Mouse (Mus musculus) layer of hippocampus, adult 9-11 months (tissue): ENCODE results near the gene Cabcoco1.

Experiments used
- DNase-seq: peaks from one replicate; pipeline ENCODE4 v3.0.0; 2022

Gene Cabcoco1

GRCm38 (mm10) chr10:68434045-68434639 is 107.6 kb downstream of the Cabcoco1 start:
- DNase-seq, result no peak

- DNase-seq, result no peak
These were observed 110.3 kb downstream of the Cabcoco1 start for GRCm38 (mm10) chr10:68431346-68431745.

GRCm38 (mm10) chr10:68430929-68431328 is 110.8 kb downstream of the Cabcoco1 start:
- DNase-seq, result no peak

- DNase-seq, result peak; percentile 47
These were observed 121.2 kb downstream of the Cabcoco1 start for GRCm38 (mm10) chr10:68420393-68420920.

- no peak for DNase-seq
These were observed 121.8 kb downstream of the Cabcoco1 start for GRCm38 (mm10) chr10:68419893-68420292.

- no peak for DNase-seq
These were observed 124.5 kb downstream of the Cabcoco1 start for GRCm38 (mm10) chr10:68417074-68417790.

GRCm38 (mm10) chr10:68405936-68406335 is 135.8 kb downstream of the Cabcoco1 start:
- no peak for DNase-seq

- no peak for DNase-seq
These were observed 144.9 kb downstream of the Cabcoco1 start for GRCm38 (mm10) chr10:68396786-68397185.

GRCm38 (mm10) chr10:68396083-68396482 is 145.6 kb downstream of the Cabcoco1 start:
- DNase-seq, result no peak

- no peak for DNase-seq
These were observed 150.1 kb downstream of the Cabcoco1 start for GRCm38 (mm10) chr10:68391640-68392039.

- DNase-seq, result no peak
These were observed 152.9 kb downstream of the Cabcoco1 start for GRCm38 (mm10) chr10:68388802-68389201.

GRCm38 (mm10) chr10:68388138-68388537 is 153.6 kb downstream of the Cabcoco1 start:
- DNase-seq, result no peak
